Mouse (Mus musculus) right cerebral cortex, postnatal 4 days (tissue): ENCODE results near the gene S100a2.

ENCODE experiments used
- DNase-seq: peaks from one replicate; pipeline ENCODE4 v3.0.0-alpha.2; 2022

Gene S100a2

DNA sequence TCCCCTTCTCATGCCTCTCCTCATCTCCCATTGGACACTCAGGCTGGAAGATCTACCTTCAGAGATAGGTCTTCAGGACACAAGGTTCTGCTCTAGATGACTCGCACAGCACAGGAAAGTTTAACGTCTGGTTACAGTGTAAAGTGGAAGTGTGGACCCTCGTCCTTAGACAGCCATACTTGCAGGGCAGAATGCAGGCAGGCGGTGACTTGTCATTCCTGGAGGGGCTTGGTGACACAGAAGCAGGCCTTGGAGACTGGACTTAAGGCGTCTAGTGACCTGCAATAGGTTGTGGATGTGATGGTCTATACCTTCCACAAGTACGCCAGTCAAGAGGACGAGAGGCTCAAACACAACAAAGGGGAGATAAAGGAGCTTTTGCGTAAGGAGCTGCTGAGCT lies at the start of gene S100a2:
S100a2 (plus strand) TSS at position 301 of the 400 bp plus-strand sequence.
- no peak for DNase-seq

DNA sequence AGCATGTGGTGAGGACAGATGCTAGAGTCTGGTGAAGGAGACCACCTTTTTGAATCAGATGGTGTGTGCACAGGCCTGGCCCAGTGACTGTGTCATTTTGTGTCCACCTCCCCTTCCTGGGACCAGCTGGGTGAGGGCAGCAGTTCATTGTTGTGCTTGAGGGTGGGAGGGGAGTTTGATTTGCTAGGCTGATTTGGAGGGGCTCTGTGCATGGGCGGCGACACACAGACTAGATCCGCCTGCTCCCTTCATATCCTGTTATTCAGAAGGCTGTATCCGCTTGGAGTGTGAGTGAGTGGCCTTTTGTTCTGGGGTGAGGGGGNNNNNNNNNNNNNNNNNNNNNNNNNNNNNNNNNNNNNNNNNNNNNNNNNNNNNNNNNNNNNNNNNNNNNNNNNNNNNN lies 49.1 kb upstream of the S100a2 start:
- DNase-seq, result no peak

DNA sequence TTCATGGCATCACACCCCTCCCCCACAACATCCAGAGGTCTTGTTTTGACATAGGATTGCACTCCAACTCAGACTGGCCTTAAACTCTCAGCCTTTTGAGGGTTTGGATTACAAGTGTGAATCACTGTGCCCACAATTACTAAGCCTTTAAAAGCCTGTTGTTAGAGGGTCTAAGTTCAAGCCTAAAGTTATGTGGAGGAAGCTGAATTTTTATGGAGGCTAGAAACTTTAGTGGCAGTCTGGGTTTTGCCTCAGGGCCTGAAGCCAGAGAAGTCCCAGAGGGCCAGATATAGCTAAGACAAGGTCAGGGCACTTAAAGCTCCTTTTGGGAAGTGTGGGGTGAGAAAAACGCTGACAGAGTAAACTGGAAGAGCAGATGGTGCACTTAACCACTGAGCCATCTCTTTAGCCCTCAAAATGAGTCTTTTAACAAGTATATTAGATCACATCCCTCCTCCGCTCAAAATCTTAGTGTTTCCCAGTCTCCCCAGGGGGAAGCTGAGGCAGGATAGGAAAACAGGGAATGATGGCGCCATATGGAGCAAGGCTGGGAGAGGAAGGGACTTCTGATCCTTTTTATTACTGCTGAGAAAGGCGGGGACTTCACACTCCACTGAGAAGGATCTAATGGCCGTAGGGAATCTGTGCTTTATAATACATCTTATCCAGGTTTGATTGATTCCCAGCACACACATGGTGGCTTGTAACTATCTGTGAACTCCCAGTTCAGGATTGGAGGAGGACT lies 40.2 kb upstream of the S100a2 start:
- DNase-seq, result no peak

DNA sequence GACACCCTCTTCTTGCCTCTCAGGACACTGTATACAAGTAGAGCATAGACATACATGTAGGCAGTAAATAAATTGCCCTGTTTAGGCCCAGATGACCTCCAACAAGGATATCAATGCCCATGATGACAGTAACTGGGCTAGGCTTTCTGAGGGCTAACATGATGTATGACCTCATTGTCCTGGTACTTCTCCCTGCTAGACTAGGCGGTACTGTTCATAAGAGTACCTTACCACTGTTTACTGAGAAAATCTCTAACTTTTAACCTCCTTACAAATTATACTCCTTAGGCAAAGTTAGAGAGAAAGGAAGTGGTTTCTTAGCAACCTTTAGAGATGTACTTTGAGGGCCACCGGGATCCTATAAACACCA lies 39.6 kb upstream of the S100a2 start:
- DNase-seq, result no peak

DNA sequence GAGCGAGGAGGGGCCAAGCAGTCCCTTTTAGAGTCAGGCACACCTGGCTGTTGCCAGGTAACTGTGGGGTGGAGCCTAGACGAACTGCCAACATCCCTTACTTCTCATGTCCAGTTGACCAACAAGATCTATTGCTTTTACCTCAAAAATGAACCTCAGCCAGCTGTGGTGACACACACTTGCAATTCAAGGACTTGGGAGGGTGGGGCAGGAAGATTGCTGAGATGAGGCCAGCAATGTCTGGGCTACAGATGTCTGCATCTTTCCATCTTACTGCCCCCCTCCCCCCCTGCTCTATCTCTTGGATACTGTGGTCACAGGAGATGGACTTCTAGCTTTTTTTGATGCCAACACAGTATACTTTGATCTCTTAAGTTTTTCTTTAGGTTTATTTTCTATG lies 37.8 kb upstream of the S100a2 start:
- no peak for DNase-seq

DNA sequence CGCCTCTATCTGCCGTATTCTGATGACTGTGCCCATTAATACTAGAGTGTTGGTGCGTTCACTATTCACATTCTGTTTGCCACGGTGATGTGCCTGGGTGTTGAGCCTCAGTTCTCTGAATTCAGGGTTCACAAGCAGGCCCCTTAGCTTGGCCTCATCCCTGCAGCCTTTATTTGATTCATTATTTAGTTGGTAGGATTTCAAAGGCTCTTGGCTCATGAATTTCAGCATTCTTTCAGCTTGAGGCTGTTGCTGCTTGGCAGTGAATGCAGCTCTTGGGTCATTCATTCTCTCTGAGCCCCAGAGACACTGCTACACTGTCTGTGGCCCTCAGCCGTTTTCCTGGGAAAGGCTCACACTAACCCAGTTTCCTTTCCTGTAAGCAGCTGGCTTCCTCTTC lies 34.1 kb upstream of the S100a2 start:
- DNase-seq, result no peak

DNA sequence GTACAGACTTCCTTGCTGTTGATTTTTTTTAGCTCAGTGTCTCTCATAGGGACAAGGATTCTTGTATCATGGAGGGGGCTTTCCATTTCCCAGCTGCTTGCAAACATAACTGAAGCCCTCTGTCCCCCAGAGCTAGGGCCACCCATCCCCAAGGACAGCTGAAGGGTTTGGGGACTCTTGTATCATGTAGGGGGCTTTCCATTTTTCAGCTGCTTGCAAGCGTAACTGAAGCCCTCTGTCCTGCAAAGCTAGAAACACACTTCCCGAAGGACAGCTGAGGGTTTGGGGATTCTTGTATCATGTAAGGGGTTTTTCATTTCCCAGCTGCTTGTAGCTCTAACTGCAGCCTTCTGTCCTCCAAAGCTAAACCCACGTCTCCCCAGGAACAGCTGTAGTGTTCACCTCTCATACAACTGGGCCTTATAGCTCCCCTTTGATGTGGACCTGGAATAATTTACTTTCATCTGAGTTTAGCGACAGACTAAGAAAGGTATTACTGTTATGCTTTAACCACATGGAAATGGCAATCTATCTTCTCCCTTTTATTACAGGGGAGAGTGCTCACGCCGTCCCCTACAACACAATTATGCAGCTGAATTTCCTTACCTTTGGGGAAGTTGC lies 29.9 kb upstream of the S100a2 start, which contains the start of gene S100a3:
S100a3 (plus strand) TSS at position 571 of the 621 bp plus-strand sequence.
- no peak for DNase-seq

DNA sequence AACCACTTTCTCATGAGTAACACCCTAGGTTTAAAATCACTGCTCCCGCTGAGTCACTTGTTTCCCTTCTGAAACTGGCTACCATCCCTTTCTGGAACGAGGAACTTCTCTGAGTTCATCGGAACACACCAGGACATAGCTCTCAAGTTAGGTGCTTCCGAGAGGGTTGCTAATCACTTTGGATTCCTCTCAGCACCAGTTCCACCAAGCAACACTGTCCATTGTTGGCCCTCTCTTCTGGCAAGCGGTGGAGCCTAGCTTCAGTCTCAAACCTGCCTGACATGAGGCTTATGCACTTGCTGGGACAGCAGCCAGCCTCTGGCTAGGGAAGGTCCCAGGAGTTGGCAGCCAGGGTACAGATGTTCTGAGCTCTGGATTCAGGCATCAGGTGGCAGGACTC lies 15.4 kb upstream of the S100a2 start:
- DNase-seq, result no peak

DNA sequence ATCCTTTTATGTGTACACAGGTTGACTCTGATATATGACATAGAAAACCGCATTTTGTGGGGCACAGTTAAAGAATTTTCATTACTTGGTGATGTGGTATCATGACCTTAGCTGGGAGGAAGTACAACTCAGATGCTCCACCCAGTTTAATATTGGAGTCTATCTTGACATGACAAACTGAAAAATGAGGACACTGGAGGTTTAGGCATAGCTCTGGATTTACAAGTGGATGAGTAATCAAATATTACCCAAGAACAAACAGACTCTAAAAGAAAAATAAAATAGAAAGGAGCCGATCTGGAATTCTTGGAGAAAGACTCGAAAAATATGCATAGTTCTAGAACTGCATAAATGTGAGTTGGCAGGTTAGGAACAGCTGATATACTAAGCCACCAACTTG lies 14.7 kb upstream of the S100a2 start:
- DNase-seq, result no peak

DNA sequence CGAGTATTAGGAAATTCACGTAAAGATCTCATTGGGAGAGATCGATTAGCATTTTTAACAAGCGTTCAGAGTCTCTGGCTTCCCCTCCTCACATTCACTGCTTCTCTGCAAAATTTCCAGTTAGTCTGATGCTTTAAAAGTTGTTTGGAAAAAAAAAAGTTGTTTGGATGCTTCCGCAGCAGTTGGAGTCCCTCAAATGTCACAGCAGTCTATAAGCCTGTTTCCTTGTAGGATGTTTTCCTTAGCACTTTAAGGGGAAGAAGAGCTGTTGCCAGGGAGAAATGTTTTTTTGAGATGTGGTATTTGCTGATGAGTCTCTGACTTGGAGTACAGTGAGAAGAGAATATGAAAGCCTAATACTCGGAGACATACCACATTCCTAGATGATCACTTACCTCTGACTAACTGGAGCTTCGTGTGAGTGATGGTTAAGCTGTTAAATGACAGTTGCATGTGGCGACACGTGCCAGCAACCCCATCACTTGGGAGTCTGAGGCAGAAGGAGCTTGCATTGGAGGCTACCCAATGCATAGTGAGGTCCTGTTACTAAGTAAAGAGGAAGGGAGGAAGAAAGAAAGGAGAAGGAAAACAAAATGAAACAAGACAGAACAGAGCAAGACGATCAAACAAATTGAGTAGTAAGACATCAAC lies 13.6 kb upstream of the S100a2 start:
- DNase-seq, result no peak

DNA sequence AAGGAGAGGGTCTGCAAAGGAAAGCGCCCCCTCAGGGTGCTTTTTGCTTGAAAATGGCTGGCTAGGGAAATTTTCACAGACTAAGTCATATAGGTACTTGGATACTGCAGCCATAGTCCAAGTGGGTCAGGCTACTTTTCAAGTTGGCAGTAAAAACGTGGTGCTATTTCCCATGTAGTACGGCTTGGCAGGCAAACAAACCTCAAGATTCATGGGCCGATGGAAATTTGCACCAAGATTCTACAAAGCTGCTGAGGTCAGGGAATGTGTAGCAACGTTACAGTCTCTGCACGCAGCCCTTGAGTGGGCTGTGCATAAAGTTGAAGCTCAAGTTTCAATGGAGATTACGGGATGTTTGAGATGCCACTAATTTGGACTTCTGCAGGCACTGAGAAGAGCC lies 10.6 kb upstream of the S100a2 start:
- no peak for DNase-seq

DNA sequence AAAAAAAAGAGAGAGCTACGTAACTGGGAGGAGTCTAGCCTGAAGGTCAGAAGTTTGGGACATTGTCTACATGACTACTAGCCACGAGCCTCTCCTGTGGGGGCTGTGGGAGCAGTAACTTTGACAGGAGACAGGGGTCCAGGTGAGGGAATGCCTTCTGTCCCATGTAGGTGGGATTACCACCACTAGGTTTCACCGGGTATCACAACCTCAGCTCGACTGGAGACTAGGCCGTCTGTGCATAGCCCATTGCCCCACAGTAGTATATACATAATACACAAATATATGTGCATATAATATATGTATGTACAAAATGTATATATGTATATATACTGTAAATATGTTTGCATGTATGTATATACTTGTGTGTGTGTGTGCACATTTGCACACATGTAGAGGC lies 8.9 kb upstream of the S100a2 start:
- DNase-seq, result no peak

DNA sequence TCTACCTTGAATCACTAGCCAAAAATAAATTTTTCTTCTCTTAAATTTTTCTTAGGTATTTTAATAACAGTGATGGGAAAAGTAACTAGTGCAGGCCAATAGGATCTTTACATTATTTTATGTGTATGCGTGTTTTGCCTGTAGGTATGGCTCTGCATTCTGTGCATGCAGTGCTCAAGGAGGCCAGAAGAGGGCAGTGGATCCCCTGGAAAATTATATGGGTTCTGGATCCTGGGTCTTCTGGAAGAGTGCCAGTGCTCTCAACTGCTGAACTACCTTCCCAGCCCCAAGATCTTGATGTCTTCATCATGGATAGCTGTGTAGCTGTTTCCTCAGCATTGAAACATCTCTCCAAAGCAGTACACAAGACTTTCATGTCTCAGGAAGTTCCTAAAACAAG lies 7.9 kb upstream of the S100a2 start:
- DNase-seq, result peak; percentile 22

DNA sequence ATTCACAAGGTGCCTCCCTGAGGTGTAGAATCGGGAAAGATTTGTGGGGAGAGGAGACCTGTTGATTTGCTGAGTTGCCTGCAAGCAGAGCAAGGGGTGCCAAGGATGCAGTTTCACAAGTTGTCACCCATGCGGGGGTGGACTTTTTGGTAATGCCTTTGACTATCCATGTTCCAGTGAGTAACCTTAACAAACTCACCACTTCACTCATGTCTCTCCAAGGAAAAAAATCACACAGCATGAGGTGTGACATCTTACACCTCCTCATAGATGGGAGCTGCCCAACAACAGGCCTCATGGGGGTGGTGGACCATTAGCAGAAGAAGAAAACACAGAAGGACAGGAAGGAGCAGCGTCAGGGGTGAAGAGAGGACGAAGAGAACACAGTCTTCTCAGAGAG lies 7.5 kb upstream of the S100a2 start:
- DNase-seq, result no peak

DNA sequence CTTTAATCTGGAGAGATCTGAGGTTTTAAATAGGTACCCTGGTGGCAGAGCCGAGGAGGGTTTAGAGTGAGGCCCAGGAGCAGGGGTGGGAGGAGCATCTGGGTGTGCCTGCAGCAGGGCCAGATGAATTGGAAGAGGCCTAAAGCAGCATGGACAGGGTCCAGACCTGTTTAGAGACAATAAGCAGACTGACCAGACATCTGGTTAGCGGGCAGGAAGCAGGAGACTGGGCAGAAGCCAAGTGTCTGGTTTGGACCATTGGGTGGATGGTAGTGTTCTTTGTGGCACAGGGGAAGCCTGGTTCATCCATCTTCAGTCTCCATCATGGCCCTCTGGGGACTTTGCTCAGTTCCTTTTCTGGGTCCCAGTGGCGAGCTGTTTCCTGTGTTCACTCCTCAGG lies 6.2 kb upstream of the S100a2 start:
- no peak for DNase-seq

DNA sequence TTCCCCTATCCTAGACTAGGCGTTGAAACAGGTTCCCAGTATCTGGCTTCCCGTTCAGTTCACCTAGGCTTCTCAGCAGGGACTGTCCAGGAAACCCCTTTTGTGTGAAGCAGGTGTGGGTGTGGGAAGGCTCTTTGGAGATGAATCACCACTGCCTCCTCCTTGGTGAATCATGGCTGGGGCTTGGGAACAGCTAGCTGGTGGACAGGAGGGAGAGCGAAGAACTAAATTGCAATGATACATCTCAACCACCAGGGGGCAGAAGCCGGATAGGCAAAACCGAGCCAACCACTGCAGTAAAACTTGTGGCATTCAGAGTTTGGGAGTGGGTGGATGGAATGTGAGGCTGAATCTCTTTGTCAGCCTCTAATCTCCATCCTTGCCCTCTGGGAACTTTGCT lies 4.5 kb upstream of the S100a2 start:
- DNase-seq, result peak; percentile 37

DNA sequence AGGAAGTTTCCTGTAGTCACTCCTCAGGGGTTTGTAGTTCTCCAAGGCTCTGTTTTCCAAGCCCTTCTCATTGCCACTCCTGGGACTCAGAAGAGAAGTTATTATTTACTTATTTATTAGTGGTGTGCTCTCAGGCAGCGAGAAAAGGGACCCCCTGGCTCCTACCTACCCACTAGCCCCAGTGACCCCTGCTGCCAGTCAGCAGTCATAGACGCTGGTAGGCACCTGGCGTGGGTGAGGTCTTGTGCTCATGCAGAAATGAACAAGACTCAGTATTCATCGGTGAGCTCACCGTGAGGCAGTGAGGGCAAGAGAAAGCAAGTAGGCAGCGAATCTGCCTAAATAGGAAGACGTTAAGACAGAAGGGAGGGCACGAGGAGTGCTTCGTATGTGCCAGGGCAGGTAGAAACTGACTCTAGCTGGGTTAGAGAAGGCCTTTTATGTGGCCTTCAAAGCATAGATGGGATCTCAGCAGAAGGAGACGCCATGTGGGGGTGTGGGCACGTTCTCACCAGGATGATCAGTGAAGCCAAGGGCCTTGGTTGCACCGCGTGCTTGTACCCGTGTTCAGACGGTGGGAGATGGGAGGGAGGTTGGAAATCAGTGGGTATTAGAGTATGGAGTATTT lies 3.9 kb upstream of the S100a2 start:
- no peak for DNase-seq

DNA sequence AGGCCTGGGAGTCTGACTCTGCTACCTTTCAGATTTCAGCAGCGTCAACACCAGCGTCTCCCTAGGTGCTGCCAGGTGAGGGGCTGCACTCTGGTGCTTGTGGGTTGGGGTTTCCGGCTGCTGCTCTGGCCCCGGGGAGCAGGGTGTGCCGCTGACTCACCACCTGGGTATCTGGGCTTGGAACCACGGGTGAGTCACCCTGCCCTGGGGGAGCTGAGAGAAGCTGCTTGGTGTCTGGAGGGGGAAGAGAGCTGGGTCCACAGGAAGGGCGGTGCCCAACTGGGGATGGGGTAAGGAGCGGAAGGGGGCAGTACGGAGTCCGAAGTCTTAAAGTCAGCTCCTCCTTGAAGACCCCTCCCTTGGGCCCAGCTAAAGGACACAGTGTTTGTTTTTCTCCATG lies 3.1 kb upstream of the S100a2 start:
- no peak for DNase-seq

DNA sequence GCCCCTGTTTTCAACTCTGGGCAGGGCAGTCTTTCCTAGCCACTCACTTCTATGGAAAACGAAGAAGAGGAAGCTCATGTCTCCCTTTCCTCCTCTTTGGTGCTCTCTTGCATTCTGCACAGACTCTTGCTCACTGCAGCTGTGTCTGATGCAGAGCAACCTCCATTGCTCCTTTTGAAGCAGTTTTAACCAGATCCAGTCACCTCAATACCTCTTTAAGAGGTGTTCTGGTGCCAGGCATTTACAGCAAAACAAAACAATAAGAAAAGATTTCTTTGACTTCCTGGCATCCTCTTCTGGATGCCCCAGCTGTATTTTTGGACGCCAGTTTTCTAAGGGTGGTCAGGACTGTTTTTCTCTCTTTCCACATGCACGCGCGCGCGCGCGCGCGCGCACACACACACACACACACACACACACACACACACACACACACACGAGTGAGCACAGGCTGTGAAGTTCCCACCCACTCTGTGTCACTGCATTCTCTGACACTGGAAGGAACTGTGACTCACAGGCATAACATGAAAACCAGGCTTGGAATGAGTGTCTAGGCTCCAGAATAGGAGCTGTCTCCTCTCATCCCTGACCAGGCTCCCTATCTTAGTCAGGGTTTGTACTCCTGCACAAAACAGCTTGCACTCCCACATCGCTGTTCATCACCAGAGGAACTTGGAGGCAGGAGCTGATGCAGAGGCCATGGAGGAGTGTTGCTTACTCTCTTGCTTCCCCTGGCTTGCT lies 2.5 kb upstream of the S100a2 start:
- DNase-seq, result no peak

DNA sequence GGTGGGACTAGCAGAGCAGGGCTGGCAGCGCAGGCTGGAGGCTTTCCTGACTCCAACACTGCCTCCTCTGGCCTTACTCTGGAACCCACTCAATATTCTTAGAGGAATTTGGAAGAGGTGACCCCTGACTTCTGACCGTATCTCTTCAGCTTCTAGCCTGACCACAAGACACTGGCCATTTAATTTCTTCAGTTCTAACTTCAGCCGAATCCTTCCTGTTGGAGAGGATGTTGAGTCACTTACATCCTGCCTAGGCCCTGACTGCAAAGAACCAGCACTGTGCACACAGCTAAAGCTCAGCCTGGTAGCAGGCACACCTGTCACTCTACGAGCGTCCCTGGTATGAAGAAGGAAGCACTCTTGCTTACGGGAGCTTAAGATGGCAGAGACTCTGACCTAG lies 657 bp upstream of the S100a2 start:
- no peak for DNase-seq

DNA sequence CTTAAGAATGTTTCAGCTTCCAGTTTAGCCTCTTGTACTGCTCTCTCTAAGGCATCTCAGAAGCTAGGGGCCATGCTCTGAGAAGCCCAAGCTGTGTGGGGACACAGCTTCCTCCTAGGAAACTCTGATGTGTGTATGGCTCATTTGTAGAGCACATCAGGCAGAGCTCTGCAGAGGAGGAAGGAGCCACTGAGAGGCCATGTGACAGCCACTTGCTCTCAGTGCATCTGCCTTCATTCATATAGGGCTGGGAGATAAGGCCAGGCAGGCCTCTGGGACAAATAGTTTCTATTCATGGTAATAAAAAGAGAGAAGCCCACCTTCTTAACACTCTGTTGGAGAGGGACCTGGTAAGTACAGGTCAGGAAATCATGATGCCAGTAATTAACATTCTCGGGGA lies 4.4 kb downstream of the S100a2 start:
- DNase-seq, result no peak

DNA sequence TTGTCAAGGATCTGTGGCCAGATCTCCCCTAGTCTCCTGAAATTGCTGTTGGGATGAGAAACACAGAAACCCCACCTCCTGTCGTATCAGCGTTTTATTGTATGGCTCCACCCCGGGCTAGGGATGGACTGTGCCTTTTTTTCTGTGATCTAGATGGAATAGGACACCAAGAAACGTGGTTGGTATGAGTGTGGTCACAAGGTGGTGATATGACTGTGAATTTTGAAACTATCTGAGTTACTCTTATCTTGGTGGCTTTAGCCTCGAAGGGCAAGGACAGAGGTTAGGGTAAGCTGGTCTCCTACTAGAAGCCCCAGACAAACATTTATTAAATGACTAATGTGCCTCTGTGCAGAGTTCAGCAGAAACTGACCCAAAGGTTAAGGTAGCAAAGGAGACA lies 5.5 kb downstream of the S100a2 start:
- DNase-seq, result no peak

DNA sequence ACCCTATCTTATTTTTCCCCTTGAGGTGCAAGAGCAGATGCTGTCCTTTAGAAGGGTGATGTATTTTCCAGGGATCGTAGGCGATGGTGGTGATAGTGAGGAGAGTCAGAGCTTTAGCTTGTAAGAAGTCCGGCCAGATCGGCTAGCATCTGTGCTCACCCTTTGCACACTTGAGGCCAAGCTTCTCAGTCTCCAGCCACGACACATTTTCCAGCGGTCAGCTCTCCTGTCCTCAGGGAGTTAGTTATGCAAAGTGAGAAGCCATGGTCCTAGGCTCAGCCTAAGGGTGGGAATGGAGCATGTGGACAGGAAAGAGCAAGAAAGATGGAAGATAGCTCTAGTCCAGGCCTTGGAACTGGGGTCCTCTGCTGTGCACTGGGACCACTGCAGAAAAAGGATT lies 6.8 kb downstream of the S100a2 start:
- no peak for DNase-seq
